Mouse (Mus musculus): Measurements from ENCODE around the gene Myof.

The Myof gene

GRCm38 (mm10) chr19:38042261-38042722 lies 1.1 kb downstream of the Myof start:
- no peak for DNase-seq (ENCODE audit: low read depth, low spot score)

- no peak for DNase-seq (ENCODE audit: low read depth, low spot score)
Observed at GRCm38 (mm10) chr19:38038267-38038666, 5.1 kb downstream of the Myof start.

GRCm38 (mm10) chr19:38035766-38036165 lies 7.6 kb downstream of the Myof start:
- DNase-seq (ENCODE audit: low read depth, low spot score), result no peak

- DNase-seq (ENCODE audit: low read depth, low spot score), result no peak
Observed at GRCm38 (mm10) chr19:38034696-38035095, 8.7 kb downstream of the Myof start.

GRCm38 (mm10) chr19:38033735-38034057 lies 9.7 kb downstream of the Myof start:
- DNase-seq (ENCODE audit: low read depth, low spot score), result no peak

GRCm38 (mm10) chr19:38032993-38033734 lies 10.2 kb downstream of the Myof start:
- DNase-seq (ENCODE audit: low read depth, low spot score), result no peak

GRCm38 (mm10) chr19:38031144-38031543 lies 12.2 kb downstream of the Myof start:
- DNase-seq (ENCODE audit: low read depth, low spot score), result no peak

GRCm38 (mm10) chr19:38030673-38031137 lies 12.7 kb downstream of the Myof start:
- no peak for DNase-seq (ENCODE audit: low read depth, low spot score)

GRCm38 (mm10) chr19:38029871-38030270 lies 13.5 kb downstream of the Myof start:
- no peak for DNase-seq (ENCODE audit: low read depth, low spot score)

- DNase-seq (ENCODE audit: low read depth, low spot score), result no peak
Observed at GRCm38 (mm10) chr19:38029292-38029691, 14.1 kb downstream of the Myof start.

GRCm38 (mm10) chr19:38027881-38028521 lies 15.4 kb downstream of the Myof start:
- DNase-seq (ENCODE audit: low read depth, low spot score), result no peak

GRCm38 (mm10) chr19:38027389-38027788 lies 16.0 kb downstream of the Myof start:
- DNase-seq (ENCODE audit: low read depth, low spot score), result no peak

GRCm38 (mm10) chr19:38026211-38026624 lies 17.2 kb downstream of the Myof start:
- DNase-seq (ENCODE audit: low read depth, low spot score), result no peak

- no peak for DNase-seq (ENCODE audit: low read depth, low spot score)
Observed at GRCm38 (mm10) chr19:38025254-38026041, 17.9 kb downstream of the Myof start.

GRCm38 (mm10) chr19:38023603-38024002 lies 19.8 kb downstream of the Myof start:
- no peak for DNase-seq (ENCODE audit: low read depth, low spot score)

GRCm38 (mm10) chr19:38022710-38023109 lies 20.7 kb downstream of the Myof start:
- DNase-seq (ENCODE audit: low read depth, low spot score), result no peak

- DNase-seq (ENCODE audit: low read depth, low spot score), result no peak
Observed at GRCm38 (mm10) chr19:38015873-38016254, 27.5 kb downstream of the Myof start.

GRCm38 (mm10) chr19:38015180-38015872 lies 28.1 kb downstream of the Myof start:
- DNase-seq (ENCODE audit: low read depth, low spot score), result no peak

- DNase-seq (ENCODE audit: low read depth, low spot score), result no peak
Observed at GRCm38 (mm10) chr19:38014443-38014842, 28.9 kb downstream of the Myof start.

- DNase-seq (ENCODE audit: low read depth, low spot score), result no peak
Observed at GRCm38 (mm10) chr19:38011379-38011778, 32.0 kb downstream of the Myof start.

- no peak for DNase-seq (ENCODE audit: low read depth, low spot score)
Observed at GRCm38 (mm10) chr19:38004809-38005380, 38.5 kb downstream of the Myof start.
